Mouse (Mus musculus) spleen, adult 18-20 months (tissue): ENCODE data around the gene Usp25.

Source experiments
- DNase-seq, 2 experiments: peaks; one replicate each; pipeline ENCODE4 v3.0.0; 2022; ENCODE audit warnings: mixed read lengths in 2 of 2

Usp25 gene

DNA sequence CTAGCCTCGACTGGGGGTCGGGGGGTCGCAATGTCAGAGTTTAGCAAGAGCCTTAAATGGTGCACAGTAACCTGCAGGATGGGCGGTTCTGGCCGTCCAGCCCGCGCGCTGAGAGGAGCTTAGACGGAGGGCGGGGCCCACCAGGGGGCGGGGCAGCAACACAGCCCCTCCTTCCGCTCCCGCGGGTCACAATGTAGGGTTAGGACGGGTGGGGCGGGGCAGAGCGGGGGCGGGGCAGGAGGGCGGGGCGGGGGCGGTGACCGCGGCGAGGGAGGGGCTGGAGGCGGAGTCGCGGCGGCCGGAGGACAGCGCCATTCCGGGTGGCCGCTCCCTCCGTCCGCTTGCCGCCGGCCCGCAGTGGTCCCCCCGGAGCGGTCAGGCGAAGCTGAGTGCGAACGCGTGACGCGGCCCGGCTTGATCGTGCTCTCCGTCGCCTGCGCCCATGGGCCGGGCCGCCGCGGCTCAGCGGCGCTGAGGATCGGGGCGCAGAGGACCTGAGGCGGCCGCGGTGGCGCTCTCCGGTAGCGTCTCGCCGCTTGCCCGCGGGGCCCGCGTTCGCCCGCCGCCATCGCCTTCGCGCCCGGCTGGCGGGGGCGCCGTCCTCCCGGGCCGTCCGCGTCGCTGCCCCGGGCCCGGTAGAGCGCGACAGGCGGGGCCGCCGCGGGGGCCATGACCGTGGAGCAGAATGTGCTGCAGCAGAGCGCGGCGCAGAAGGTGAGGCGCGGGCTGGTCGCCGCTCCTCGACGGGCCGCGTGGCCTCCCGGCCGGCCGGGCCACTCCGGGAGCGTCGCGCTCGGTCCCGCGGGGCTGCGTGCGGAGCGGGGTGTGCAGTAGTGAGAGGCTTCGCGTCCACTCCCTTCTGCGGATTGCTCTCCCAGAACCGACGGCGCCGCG lies at the start of gene Usp25:
Usp25 (plus strand) TSS at position 280 of the 894 bp plus-strand sequence.
- peak; percentile 91 to 95 for DNase-seq

DNA sequence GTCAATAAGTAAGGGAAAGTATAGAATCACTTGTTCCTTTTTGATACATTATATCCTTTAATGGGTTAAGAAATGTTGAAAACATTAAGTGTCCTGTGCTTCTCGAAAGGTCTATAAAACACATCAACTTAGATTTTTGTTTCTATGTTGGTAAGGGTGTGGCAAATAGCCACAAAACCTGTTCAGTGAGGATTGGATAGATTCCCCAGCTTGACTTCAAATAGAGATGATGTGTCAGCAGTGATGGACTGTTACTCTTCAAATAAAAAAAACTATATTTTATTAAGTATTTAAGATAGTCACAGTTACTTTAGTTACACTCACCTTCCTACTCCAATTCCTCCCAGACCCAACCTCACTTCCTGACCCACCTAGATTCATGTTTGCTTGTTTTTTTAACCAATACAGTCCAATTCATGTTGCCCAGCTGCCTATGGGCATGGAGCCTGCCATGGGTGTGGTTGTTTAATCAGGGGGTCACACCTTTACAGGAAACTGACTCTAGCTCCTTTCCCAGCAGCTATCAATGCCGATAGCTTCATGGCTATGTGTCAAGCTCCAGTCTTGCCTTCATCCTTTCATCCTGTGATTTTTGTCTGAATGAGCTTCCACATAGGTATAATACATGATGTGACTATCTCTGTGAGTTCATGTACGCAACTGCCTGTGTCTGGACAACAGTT lies 45.8 kb upstream of the Usp25 start:
- DNase-seq: no peak

DNA sequence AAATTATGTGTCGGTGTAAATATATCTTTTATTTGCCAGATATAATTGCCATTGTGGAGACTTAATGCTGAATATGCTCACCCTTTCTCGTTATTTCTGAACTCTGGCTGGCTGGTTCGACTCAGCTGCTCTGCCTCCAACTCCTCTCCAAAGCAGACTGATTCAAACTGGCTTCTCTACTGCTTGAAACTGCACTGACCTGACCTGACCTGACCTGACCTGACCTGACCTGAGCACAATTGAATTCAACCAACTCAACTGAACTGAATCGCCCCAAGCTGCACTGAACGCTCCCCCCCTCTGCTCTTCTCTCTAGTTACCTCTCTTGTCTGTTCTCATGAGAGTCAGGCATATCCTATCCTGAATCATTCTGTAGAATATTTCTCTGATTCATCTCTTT lies 42.3 kb upstream of the Usp25 start:
- no peak for DNase-seq

DNA sequence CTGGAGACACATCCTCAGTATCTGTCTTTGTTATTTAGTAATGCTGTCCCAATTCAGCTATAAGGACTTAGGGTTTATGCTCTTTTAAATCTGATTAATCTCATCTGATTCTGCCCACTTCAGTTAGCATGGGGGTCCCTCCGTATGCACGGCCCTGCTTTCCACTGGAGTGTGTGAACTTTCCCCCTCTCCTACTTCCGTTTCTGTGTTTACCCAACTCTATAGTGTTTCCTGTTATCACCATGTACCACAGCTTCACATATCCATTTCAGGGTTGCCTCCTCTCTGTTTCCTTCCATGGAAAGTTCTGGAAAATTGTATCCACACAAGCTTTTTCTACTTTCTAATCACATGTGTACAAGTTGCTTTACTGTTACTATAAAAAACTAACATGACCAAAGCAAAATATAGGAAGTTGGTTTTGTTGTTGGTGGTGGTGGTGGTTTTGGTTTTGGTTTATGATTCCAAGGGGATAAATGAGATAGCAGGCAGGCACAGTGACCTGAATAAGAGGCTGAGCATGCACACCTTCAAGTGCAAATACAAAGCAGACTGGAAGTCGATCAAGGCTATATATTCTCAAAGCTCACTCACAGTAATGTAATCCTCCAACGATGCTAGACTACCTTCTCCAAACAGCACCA lies 36.6 kb upstream of the Usp25 start:
- no peak for DNase-seq

DNA sequence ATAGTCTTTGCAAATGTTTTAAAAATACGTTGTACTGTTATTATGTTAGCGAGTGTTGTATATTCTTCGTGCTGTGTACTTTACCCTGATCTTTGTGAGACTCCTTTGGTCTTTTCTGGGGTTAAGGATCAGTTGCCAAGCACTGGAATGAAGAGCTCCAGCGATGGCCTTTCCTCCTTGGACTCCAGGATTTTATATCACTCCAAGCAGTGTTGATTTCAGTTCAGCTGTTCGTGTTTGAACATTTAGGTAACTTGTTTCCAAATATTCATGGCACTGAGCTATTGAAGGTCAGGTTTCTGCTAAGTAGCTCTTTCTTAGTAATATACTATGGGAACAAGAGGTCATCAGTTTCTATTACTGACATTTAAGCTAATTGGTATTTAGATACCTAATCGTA lies 29.8 kb upstream of the Usp25 start:
- DNase-seq: no peak

DNA sequence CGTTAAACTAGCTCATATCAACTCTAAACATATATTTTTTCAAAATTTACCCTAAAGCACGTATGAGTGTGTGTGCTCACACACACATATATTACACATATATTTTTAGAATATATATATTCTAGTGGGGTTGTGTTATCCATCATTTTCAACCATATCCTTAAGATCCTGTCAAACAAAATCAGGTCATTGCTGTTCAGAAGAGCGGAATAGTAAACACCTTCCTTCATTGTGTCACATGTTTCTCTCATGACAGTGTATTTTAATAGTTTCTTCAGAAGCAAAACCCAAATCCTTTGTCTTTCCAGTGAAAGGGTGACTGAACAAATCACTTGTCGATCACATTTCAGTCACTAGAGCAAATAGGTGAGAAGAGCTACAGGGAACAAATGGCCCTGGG lies 25.8 kb upstream of the Usp25 start:
- DNase-seq: no peak

DNA sequence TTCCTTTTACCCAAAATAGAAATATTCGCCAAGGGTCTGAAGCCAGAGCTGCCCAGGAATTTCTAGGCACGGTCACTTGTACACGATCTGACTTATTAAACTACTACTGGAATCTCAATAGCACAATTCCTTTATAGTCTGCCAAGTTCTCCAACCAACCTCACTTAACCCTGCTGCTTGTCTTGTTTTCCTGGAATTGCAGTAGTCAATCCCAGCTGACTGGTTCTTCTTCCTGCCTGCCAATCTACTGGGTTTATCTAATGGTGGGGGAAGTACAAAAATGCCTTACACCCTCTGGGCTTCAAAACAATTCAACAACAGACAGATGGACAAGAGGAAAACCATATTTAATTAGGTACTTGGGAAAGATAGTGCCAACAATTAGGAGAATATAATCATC lies 9.6 kb upstream of the Usp25 start:
- DNase-seq: no peak

DNA sequence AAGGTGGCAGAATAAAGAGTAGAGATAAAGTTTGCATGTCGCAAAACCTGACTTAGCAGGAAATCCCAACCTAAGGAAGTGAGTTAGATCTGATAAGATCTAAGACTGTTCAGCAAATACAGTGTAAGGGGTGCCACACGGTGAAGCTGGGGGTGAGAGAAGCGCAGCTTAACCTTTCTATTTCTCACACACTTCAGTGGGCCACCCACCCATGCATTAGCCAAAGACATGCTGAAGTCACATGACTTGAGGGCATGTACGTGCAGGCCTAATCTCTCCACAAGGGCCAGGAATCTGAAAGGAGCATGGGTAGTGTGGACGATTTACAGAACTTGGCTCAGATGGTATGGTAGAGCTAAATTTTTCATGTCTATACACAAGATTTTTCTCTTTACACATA lies 4.3 kb upstream of the Usp25 start:
- no peak for DNase-seq

DNA sequence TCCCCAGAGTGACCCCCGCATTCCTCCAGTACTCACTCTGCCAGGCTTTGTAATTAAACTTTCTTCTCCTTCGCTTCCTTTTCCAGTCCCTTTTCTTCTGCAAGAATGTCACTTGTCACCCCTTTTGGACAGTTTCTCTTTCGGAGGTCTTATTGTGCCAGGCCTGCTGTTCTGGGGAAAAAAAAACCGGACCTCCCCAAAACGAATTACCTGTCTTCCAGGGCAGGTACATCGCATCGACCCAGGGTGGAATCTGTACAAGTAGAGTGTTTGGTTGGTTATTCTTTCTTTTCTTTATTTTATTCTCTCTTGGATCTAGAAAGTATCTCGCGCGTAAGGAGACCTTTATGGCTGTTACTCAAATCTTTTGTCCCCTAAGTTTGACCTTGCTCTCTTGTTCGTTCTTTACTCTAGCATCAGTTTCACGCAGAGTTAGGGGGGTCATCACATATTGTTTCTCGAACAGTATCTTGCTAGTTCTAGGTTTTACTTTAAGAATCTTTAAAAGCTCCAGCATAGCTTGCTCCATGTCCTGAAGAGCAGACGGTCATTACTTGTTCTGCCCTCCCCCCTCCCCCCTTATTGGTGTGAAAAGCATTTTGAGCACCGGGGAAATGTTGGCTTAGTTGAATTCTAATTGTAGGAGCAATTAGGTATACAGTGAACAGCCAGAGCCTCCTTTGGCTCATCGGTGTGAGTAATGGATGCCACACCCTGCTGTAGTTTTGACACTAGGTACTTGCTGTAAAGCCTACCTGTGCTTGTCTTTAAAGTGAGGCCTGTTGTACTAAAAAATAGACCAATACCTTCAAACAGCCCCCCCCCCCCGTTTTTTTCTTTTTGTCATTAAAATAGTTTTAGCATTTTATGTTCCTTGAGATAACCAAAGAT lies 1.1 kb downstream of the Usp25 start:
- no peak for DNase-seq

DNA sequence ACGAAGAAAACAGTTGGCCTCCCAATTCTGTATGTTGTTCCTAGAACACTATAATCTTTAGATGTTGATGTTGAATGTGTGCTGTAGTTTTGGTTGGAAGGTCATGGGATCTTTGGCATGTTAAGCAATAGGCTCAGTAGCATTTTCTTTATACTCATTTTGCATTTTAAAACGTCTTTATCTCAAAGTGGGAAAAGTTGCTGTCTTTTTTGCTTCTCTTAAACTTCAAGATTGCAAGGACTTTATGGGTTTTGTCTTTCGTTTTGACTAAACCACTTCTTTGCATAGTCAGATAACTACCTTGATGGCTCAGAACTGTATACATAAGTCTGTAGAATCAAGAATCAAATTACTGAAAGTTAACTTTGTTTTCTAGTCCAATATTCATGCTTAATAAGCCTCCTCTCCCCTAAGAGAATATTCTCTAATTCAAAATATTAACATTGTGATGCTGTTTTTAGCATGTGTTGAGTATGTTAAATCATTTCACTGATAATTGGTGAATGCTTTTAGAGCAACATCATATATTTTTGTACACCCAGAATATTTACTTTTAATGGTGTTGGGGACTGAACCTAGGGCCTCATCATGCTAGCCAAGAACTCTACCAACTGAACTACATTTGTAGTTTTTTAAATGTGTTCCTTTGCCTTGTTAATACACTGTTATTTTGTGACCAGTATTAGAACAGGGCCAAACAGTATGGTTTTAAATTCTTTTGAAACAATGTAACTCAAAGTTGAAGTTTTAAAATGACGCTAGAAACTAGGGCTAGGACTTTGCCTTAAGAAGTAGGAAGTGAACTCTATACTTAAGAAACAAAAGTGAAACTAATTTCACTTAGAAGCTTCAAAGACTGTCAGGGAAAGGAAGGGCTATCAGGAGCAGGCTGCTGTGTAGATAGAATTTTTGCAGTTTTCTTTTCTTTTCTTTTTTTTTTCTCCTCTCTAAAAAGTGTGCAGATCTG lies 2.2 kb downstream of the Usp25 start:
- DNase-seq: no peak

DNA sequence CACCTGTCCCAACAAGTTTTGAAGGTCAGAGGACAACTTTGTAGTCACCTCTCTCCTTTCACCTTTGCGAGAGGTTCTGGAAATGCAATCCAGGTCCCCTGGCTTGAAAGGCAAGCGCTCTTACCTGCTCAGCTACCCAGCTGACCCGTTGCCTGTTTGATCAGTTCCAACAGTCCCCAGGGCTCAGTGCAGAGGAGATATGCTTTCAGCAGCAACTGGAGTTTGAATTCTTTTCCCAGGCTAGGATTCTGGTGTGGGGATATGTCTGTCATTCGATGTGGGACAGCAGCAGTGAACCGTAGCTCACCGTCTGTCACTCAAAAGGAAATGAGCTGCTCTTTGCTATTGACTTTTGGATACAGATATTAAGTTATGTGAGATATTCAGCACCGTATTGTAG lies 4.4 kb downstream of the Usp25 start:
- no peak for DNase-seq

DNA sequence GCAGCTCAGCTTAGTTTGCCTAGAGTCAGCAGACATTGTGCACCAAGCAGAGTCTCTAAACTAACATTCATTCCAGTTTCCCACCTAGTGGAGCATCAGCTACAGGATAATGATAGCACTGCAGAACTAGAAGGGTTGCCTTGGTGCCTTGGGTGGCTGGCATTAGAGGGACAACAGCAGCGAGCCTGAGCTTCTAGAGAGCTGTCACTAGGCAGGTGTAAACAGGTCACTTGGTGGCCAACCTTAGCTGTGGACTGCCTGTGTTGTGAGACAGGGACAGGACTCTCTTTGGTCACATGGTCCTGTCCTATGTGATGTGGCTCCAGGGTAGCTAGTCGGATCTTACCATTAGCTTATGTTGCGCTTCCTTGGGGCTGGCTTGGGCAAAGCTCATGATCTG lies 6.7 kb downstream of the Usp25 start:
- DNase-seq: no peak

DNA sequence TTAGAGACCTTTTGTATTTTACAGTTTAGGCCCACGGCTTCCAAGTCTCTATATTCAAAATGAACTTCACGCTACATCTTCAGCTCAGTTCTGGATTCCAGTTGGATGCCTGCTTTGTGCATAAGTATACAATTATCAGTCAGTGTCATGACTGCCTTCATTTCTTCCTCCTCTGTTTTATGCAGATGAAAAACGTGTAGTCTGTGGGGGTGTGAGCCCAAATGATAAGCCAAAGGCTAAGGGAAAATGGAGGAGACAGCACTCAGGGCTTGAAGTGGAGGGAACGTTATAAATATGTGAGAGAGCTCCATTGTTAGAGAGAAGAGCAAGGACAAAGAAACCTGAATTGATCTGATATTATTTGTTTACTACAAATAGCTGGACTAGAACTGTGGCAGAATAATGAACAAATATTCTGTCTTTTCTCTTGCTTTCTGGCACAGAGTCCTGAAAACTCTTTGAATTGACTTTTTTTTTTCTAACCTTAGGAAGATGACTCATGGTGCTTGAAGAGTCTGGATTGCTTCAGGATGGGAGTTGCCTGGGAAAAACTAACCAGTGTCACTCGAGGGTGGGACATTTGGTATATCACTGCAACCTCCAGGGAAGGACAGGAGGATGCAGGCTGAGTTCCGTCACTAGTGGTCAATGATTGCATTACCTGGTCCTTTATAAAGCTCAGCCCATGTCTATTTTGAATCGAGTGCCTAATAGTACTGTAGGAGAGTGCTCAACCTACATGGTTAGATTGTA lies 10.3 kb downstream of the Usp25 start:
- DNase-seq: no peak

DNA sequence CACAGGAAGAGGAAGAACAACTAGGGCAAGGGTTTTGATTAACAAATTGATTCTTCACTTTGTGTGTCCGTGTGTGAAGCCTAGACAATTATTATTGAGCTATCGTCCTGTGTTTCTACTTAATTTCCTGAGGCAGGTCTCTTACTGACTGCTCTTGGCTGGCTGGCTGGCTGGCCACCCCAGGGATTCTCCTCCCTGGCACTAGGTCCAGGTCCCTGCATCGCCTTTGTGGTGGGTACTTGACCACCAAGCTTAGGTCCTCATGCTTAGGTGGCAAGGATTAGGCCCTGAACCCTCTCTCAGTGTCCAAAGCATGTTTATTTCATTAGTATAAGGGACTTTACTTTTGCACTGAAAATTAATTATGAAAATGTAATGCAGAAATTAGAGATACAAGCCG lies 12.6 kb downstream of the Usp25 start:
- DNase-seq: no peak

DNA sequence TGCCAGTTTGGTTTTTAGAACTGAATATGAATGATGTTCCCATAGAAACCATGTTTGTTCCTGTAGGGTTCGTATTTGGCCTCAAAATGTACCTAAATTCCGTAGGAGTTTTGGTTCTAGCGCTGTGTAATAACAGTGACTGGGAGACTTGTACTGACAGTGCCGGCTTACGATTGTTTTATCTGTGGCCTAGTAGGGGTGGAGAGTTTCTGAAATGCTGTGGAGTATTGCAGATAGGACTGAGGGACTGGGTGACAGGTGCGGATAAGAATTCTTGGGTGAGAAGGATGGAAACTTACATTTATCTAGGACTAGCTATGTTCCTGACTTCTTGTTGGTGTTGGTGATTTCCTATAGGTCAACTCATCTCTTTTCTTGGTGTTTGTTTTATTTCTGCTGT lies 13.4 kb downstream of the Usp25 start:
- DNase-seq: no peak

DNA sequence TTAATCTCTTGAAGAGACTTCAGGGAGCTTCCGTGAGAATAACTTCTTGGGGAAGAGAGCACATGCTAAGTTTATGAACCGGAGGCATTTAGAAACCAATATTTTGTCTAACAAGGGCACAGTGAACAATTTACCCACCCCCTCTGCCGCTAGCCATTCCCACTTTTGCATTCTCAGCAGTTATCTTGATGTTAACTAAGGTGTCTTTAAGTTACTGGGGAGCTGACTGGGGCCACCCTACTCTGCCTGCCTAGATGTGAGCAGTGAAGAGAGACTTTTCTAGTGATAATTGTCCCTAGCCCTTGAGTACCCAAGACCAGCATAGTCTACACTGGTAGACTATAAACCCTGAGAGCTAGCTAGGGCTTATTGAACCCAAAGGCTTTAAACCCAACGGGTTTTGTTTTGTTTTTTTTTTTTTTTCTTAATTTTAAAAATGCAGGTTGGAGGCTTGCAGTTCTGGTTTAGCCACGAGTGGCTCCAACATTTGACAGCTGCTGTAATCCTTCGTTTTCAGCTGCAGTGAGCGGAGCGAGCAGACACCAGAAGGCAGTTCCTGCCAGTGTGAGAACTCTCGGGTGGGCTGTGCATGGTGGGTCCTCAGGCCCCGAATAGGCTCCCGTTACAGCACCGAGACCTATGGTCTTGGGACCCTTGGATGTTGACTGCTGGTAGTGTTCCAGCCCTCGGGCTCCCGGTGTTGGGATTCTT lies 14.6 kb downstream of the Usp25 start:
- no peak for DNase-seq

DNA sequence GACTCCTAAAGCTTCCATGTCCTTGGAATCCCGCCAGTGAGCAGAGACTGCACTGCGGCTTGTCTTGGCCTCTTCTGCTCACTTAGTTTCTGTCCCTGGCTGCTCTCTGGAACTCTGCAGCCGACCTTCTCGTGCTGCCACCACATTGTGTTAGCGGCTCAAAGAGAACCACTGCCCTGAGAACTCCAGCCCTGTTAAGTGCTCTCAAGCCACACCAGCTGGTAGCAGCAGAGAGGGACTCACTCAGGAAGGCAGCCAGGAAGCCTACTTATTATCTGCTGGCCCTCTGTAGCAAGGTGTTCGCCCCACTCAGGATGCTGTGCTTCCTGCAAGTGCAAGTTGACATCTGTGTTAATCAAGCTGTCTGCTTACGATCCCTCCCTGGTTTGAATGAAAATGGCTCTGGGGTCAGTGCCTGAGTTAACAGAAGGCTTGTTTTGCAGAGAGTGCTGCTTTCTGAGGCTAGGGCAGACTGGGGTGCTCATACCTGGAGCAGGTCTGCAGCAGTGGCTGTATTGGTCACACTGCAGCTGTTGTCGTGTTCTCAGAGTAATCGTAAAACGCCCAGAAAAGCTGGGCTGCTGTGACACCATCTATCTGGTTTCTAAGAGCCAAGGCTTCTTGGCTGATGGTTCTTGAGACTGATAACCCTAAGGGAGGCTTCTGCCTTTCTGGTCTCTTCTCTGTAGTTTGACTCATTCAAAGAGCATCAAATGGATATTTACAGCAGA lies 15.3 kb downstream of the Usp25 start:
- DNase-seq: no peak

DNA sequence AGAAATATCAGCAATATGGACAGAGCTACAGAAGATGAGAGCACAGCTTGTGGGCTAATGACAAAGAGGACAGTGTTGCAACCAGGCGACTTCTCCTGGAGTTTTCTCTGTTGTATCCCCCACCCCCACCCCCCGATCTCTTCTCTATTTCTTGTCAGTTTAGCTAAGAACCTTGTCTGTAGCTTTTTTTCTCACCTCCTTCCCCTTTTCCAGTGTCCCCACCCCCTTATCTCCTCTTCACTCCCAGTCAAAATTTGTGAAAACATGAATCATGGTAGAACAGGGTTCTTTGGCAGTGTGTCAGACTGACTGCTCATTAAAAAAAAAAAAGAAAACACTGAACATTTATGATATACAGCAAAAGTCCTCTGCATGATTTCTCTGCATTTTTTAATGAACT lies 16.9 kb downstream of the Usp25 start:
- DNase-seq: no peak

DNA sequence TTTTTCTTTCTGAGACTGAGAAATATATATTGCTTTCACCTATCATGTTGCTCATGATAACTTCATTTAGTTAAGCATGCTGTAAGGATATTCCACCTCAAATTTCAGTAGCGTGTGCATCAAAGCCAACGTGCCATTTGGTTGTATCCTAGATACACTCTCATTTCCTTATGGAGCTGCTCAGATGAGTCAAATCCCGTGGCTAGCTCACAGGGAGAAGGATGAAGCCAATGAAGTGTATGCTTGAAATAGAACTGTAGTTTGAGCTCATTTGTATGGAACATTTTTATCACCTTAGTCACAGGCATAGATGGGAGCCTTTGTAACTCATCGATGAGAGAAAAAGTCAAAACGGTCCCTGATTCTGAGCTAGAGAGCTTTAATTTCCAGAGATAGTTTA lies 20.8 kb downstream of the Usp25 start:
- DNase-seq: no peak
